ENCODE assay signal across 1 mouse cellular context in the genomic region with DNA sequence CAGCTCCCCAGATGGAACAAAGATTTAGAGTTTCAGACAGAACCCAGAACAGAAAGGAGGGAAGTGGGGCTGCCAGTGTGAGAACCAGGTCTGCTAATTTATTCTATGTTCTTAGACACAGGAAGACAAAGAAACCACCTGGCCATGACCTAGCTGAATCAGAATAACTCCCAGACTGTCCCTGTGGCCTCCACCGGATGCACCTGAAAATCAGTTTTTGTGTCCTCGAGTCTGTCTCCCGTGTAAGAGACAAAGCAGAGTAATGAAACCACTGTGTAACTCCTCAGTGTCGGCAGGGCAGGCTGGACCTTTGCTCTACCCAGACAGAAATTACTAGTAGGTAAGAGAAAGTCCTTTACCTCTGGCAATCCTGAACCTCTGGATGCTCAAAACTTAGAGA.
TF ChIP-seq lines count a peak whose summit lies in the region.

No protein-coding gene starts in this region.

TF ChIP-seq in CH12.LX, 34 proteins besides CTCF, POLR2A, EP300 and RAD21 (continued from another document):
- TF ChIP-seq GABPA (IDR thresholded peaks at IDR 0.05; ENCODE audit: insufficient replicate concordance, low read depth, low read length) = no peak
